Mouse (Mus musculus): ENCODE measurements around the gene Mfng.

Gene Mfng

GRCm38 (mm10) chr15:78773290-78773729 is at the start of gene Mfng:
Gene Mfng (minus strand): TSS chr15:78773475.
- peak; percentile 88 for DNase-seq

- DNase-seq = no peak
Observed at GRCm38 (mm10) chr15:78816074-78816391, 42.8 kb upstream of the Mfng start.

GRCm38 (mm10) chr15:78815314-78816073 is 42.2 kb upstream of the Mfng start:
- peak; percentile 93 for DNase-seq

GRCm38 (mm10) chr15:78813603-78814002 is 40.3 kb upstream of the Mfng start:
- no peak for DNase-seq

GRCm38 (mm10) chr15:78810146-78810545 is 36.9 kb upstream of the Mfng start:
- DNase-seq = peak; percentile 33

- DNase-seq = no peak
Observed at GRCm38 (mm10) chr15:78809739-78810138, 36.5 kb upstream of the Mfng start.

GRCm38 (mm10) chr15:78808980-78809379 is 35.7 kb upstream of the Mfng start:
- DNase-seq = no peak

GRCm38 (mm10) chr15:78807141-78807540 is 33.9 kb upstream of the Mfng start:
- DNase-seq = no peak

GRCm38 (mm10) chr15:78806614-78807013 is 33.3 kb upstream of the Mfng start:
- DNase-seq = no peak

GRCm38 (mm10) chr15:78805351-78805750 is 32.1 kb upstream of the Mfng start:
- no peak for DNase-seq

- peak; percentile 41 for DNase-seq
Observed at GRCm38 (mm10) chr15:78804326-78804725, 31.1 kb upstream of the Mfng start.

GRCm38 (mm10) chr15:78803499-78803900 is 30.2 kb upstream of the Mfng start:
- peak; percentile 92 for DNase-seq

- peak; percentile 69 for DNase-seq
Observed at GRCm38 (mm10) chr15:78802776-78803391, 29.6 kb upstream of the Mfng start, which contains the start of gene Card10. Gene Card10 (minus strand): TSS chr15:78803042.

- peak; percentile 56 for DNase-seq
Observed at GRCm38 (mm10) chr15:78801971-78802741, 28.9 kb upstream of the Mfng start.

- DNase-seq = no peak
Observed at GRCm38 (mm10) chr15:78801571-78801970, 28.3 kb upstream of the Mfng start.

GRCm38 (mm10) chr15:78799029-78799428 is 25.8 kb upstream of the Mfng start:
- DNase-seq = no peak

GRCm38 (mm10) chr15:78797060-78797329 is 23.7 kb upstream of the Mfng start:
- no peak for DNase-seq

- no peak for DNase-seq
Observed at GRCm38 (mm10) chr15:78796196-78797059, 23.2 kb upstream of the Mfng start.

GRCm38 (mm10) chr15:78790990-78791389 is 17.7 kb upstream of the Mfng start:
- no peak for DNase-seq

GRCm38 (mm10) chr15:78790451-78790850 is 17.2 kb upstream of the Mfng start:
- DNase-seq = peak; percentile 75

- DNase-seq = no peak
Observed at GRCm38 (mm10) chr15:78789721-78790323, 16.5 kb upstream of the Mfng start.

GRCm38 (mm10) chr15:78788042-78788441 is 14.8 kb upstream of the Mfng start:
- peak; percentile 52 for DNase-seq

Measured in lung, postnatal 36 days (tissue).